Mouse (Mus musculus): ENCODE data around the gene Dars2. TPM values are rescaled to one million over a fixed set of nuclear protein-coding genes. Genes with fewer than 3 reads are reported as not detected.

Gene Dars2
- polyA plus RNA-seq, 1 experiment from 2014 or later, result 10.9 TPM

- no peak overlapping the region for H3K9ac ChIP-seq (replicated peaks; ENCODE audit: low read depth)
- no peak overlapping the region for H3K4me3 ChIP-seq (ENCODE audit: low read depth, low read length)
- no peaks in the 10 kb centered on the region for H3K27me3 ChIP-seq (replicated peaks; ENCODE audit: insufficient read depth, low read length)
- TF ChIP-seq EP300 (IDR thresholded peaks at IDR 0.05), result no peak
- TF ChIP-seq CTCF (IDR thresholded peaks at IDR 0.05), result no peak
- H3K4me2 ChIP-seq (replicated peaks; ENCODE audit: low read depth, low read length), result peak overlapping the region; percentile 78; the same call in 1 of the 2 replicates
- ATAC-seq (no peak), DNase-seq (ENCODE audit: low spot score) (no peak)
- H3K4me1 ChIP-seq (ENCODE audit: insufficient read depth, low read depth, low read length), result peaks cover 12% of the 10 kb centered on the region; the same call in 1 of the 2 replicates
- no peak overlapping the region for H3K27ac ChIP-seq (ENCODE audit: low read length)
- peaks cover 6% of the 10 kb centered on the region; the same call in 1 of the 2 replicates for H3K36me3 ChIP-seq (ENCODE audit: insufficient read depth, low read length)
- no peaks in the 10 kb centered on the region for H3K9me3 ChIP-seq (ENCODE audit: low read length)
- 0% methylated on average over 1 of the region's 1 CpGs for WGBS
Observed at GRCm38 (mm10) chr1:161037026-161037425, 33.4 kb downstream of the Dars2 start.

DNA sequence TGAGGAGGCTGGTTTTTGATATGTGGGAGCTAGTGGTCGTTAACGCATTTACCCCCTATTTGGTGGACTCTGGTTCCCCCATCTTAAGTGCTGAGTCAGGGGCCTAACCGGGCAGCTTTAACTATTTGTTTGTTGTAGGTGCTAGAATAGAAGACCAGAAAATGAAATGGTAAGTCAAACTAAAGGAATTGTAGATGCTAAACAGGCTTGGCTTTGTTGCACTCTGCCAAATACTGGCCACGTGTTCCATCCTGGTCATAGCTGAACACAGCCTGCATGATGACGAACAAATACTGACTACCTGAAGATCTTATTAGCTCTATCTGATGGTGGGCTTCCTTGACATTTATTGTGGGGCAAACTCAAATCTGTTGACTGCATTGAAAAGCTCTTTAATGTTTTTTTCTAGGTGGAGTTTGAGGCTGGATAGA lies 34.0 kb downstream of the Dars2 start:
- ATAC-seq (no peak), DNase-seq (ENCODE audit: low spot score) (peak; percentile 11)
- peak overlapping the region; percentile 78 for H3K4me2 ChIP-seq (replicated peaks; ENCODE audit: low read depth, low read length)
- peaks cover 12% of the 10 kb centered on the region; the same call in 1 of the 2 replicates for H3K4me1 ChIP-seq (ENCODE audit: insufficient read depth, low read depth, low read length)
- H3K9me3 ChIP-seq (ENCODE audit: low read length), result no peaks in the 10 kb centered on the region
- no peaks in the 10 kb centered on the region for H3K27me3 ChIP-seq (replicated peaks; ENCODE audit: insufficient read depth, low read length)
- peaks cover 6% of the 10 kb centered on the region; the same call in 1 of the 2 replicates for H3K36me3 ChIP-seq (ENCODE audit: insufficient read depth, low read length)
- WGBS, result 4% methylated on average over 5 of the region's 5 CpGs
- H3K27ac ChIP-seq (ENCODE audit: low read length), result no peak overlapping the region
- peak overlapping the region; percentile 74 for H3K4me3 ChIP-seq (ENCODE audit: low read depth, low read length)
- peak overlapping the region; percentile 78 for H3K9ac ChIP-seq (replicated peaks; ENCODE audit: low read depth)
- TF ChIP-seq EP300 (IDR thresholded peaks at IDR 0.05) (no peak), CTCF (IDR thresholded peaks at IDR 0.05) (no peak)

DNA sequence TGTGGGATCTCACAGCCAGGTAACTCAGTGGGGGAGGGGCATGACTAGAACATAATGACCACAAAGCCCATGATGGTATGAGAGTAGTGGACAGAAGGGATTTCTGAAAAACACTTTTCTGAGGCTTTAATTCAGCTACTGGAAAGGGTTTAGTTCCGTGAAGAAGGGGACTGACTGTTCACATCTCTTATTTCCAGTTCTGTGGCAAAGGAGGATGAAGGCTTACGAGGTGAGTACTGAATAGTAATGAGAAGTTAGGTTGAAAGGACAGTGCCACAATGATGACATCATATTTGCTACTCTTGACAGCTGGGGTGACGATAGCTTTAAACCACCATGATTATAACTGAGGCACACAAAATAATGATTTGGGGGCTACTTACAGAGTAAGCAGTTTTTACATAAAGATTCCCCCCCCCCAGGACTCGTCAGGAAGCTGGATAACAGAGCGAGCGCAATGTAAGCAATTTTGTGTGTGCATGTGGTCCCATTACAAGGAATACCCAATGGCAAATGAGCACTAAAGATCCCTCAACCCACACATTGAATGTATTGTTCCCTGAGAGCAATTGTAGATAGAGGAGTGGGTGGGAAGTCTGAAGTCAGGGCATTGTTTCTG lies 34.6 kb downstream of the Dars2 start:
- peaks cover 6% of the 10 kb centered on the region; the same call in 1 of the 2 replicates for H3K36me3 ChIP-seq (ENCODE audit: insufficient read depth, low read length)
- WGBS, result 1% methylated on average over 6 of the region's 6 CpGs
- H3K9me3 ChIP-seq (ENCODE audit: low read length), result no peaks in the 10 kb centered on the region
- no peaks in the 10 kb centered on the region for H3K27me3 ChIP-seq (replicated peaks; ENCODE audit: insufficient read depth, low read length)
- H3K27ac ChIP-seq (ENCODE audit: low read length), result peak overlapping the region; percentile 90
- DNase-seq (ENCODE audit: low spot score) (peak; percentile 28), ATAC-seq (no peak)
- peak overlapping the region; percentile 74 for H3K4me3 ChIP-seq (ENCODE audit: low read depth, low read length)
- peak overlapping the region; percentile 78 for H3K4me2 ChIP-seq (replicated peaks; ENCODE audit: low read depth, low read length)
- H3K9ac ChIP-seq (replicated peaks; ENCODE audit: low read depth), result peak overlapping the region; percentile 78
- TF ChIP-seq EP300 (IDR thresholded peaks at IDR 0.05), result no peak
- no peak for TF ChIP-seq CTCF (IDR thresholded peaks at IDR 0.05)
- peaks cover 12% of the 10 kb centered on the region; the same call in 1 of the 2 replicates for H3K4me1 ChIP-seq (ENCODE audit: insufficient read depth, low read depth, low read length)

DNA sequence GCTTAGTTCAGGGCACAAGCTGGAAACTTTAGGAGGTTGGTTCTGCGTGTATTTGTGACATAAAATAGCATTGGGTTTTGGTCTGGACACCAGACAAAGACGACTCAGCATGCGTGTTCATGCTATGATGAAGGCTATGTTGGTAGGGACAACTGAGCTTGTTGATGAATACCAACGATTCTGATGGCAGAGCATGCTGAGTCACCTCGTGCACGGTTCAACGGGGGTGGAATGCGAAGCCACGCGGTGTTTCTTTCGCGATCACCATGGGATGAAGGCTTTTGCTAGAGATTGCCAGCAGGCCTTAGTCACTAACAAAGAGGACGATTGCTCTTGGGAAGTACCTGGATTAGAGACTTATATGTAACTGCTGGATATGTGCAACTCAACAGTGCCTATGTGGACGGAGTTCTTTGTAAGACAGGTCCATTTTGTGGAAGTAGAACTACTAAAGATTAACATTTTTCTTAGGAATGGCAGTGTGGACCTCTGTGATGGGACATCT lies 35.1 kb downstream of the Dars2 start:
- peaks cover 12% of the 10 kb centered on the region; the same call in 1 of the 2 replicates for H3K4me1 ChIP-seq (ENCODE audit: insufficient read depth, low read depth, low read length)
- DNase-seq (ENCODE audit: low spot score) (peak; percentile 69), ATAC-seq (peak; percentile 31)
- H3K4me3 ChIP-seq (ENCODE audit: low read depth, low read length), result peak overlapping the region; percentile 74
- H3K9me3 ChIP-seq (ENCODE audit: low read length), result no peaks in the 10 kb centered on the region
- H3K4me2 ChIP-seq (replicated peaks; ENCODE audit: low read depth, low read length), result peak overlapping the region; percentile 78
- peak overlapping the region; percentile 78 for H3K9ac ChIP-seq (replicated peaks; ENCODE audit: low read depth)
- peaks cover 6% of the 10 kb centered on the region; the same call in 1 of the 2 replicates for H3K36me3 ChIP-seq (ENCODE audit: insufficient read depth, low read length)
- no peaks in the 10 kb centered on the region for H3K27me3 ChIP-seq (replicated peaks; ENCODE audit: insufficient read depth, low read length)
- no peak for TF ChIP-seq CTCF (IDR thresholded peaks at IDR 0.05)
- TF ChIP-seq EP300 (IDR thresholded peaks at IDR 0.05), result no peak
- 0% methylated on average over 14 of the region's 14 CpGs for WGBS
- H3K27ac ChIP-seq (ENCODE audit: low read length), result peak overlapping the region; percentile 90

- peaks cover 12% of the 10 kb centered on the region; the same call in 1 of the 2 replicates for H3K4me1 ChIP-seq (ENCODE audit: insufficient read depth, low read depth, low read length)
- no peaks in the 10 kb centered on the region for H3K9me3 ChIP-seq (ENCODE audit: low read length)
- H3K36me3 ChIP-seq (ENCODE audit: insufficient read depth, low read length), result peaks cover 6% of the 10 kb centered on the region; the same call in 1 of the 2 replicates
- peak within 1 kb of the TSS; percentile 78 for H3K9ac ChIP-seq (replicated peaks; ENCODE audit: low read depth)
- under 1% methylated on average over 57 of the region's 76 CpGs for WGBS
- DNase-seq (ENCODE audit: low spot score) (peak; percentile 100), ATAC-seq (peak; percentile 94)
- H3K27me3 ChIP-seq (replicated peaks; ENCODE audit: insufficient read depth, low read length), result no peaks in the 10 kb centered on the region
- TF ChIP-seq EP300 (IDR thresholded peaks at IDR 0.05), result no peak
- peak within 1 kb of the TSS; percentile 90 for H3K27ac ChIP-seq (ENCODE audit: low read length)
- peak within 1 kb of the TSS; percentile 78 for H3K4me2 ChIP-seq (replicated peaks; ENCODE audit: low read depth, low read length)
- H3K4me3 ChIP-seq (ENCODE audit: low read depth, low read length), result peak within 1 kb of the TSS; percentile 74
Observed at GRCm38 (mm10) chr1:161034435-161035280, 35.8 kb downstream of the Dars2 start, which contains the start of gene Zbtb37. Gene Zbtb37, minus strand, starts transcription at chr1:161034849.
